Mouse (Mus musculus): ENCODE measurements around the gene Nr2e1. TPM values are rescaled to one million over a fixed set of nuclear protein-coding genes. Genes with fewer than 3 reads are reported as not detected.

Nr2e1 gene
- polyA plus RNA-seq, 1 experiment from 2014 or later, result not detected

DNA sequence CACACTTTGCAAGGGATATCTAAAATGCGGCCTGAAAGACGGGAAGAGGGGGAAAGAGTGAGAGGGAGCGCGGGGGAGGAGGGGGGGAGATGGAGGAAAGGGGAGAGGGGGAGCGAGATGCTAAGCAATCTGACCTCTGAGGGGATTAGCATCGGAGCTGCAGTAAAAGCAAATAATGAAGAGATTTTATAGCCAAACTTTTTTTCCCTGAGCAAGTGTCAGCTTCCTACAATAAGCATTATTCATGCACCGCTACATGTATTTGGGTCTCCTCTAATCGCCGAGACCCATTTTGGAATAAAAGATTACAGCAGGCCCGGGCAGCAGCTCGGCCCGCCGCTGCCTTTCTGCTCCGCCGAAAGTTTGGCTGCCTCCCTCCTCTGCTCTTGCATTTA lies 5.2 kb downstream of the Nr2e1 start:
- Histone ChIP-seq H3K9me3 (ENCODE audit: control insufficient read depth, low read length) (no peaks in the 10 kb centered on the region), H3K9ac (ENCODE audit: low read depth, low read length) (no peak overlapping the region), H3K36me3 (ENCODE audit: control insufficient read depth, insufficient read depth, low read length) (no peaks in the 10 kb centered on the region), H3K27me3 (ENCODE audit: control insufficient read depth, insufficient read depth, low read length) (peaks cover 98% of the 10 kb centered on the region), H3K27ac (ENCODE audit: low read depth, low read length) (no peak overlapping the region), H3K4me3 (ENCODE audit: low read length) (no peak overlapping the region), H3K4me1 (ENCODE audit: control insufficient read depth, insufficient read depth, low read length) (peaks cover 10% of the 10 kb centered on the region; the same call in 1 of the 2 replicates), H3K4me2 (replicated peaks; ENCODE audit: low read depth, low read length) (no peak overlapping the region)
- WGBS, result under 1% methylated on average over 15 of the region's 15 CpGs
- ATAC-seq (ENCODE audit: low FRiP score, low TSS enrichment), result no peak

DNA sequence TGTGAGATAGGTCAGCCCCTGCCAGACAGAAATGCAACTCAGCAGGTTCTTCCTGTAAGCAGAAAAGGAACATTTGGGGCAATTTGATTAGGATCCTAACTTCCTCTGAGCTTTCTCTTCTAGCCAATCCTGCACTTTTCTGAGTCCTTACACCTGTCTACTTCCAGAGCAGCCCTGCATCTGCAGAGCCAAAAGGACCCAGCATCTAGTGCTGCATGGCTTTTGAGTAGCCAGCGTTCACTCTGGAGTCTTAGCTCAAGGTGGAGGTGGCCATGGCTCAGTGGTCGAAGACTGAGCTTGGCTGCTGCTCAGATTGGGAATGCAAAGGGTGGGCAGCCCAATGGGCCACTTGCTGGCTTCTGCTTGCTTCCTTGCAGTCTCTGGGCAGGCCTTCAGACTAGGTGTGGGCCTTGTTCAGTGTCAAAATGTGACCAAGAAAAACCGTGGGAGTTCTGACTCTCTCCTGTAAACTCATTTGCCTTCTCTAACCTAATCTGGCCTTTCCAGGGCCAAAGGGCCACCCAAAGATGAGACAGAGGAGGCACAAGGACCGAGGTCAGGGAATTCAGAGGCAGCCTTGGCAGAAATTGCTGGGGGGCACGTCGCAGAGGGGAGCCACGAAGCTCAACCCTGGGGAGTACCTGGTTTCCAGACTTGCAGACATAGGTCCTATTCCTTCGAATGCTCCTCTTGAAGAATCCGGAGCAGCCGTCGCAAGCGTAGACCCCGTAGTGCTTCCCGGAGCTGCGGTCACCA lies 5.7 kb downstream of the Nr2e1 start:
- Histone ChIP-seq H3K4me2 (replicated peaks; ENCODE audit: low read depth, low read length) (no peak overlapping the region), H3K4me3 (ENCODE audit: low read length) (no peak overlapping the region), H3K4me1 (ENCODE audit: control insufficient read depth, insufficient read depth, low read length) (peaks cover 10% of the 10 kb centered on the region; the same call in 1 of the 2 replicates), H3K27me3 (ENCODE audit: control insufficient read depth, insufficient read depth, low read length) (peaks cover 98% of the 10 kb centered on the region), H3K9ac (ENCODE audit: low read depth, low read length) (no peak overlapping the region), H3K36me3 (ENCODE audit: control insufficient read depth, insufficient read depth, low read length) (no peaks in the 10 kb centered on the region), H3K9me3 (ENCODE audit: control insufficient read depth, low read length) (no peaks in the 10 kb centered on the region), H3K27ac (ENCODE audit: low read depth, low read length) (no peak overlapping the region)
- WGBS, result 2% methylated on average over 15 of the region's 15 CpGs
- ATAC-seq (ENCODE audit: low FRiP score, low TSS enrichment), result no peak

GRCm38 (mm10) chr10:42574639-42575038 lies 8.8 kb downstream of the Nr2e1 start:
- ATAC-seq (ENCODE audit: low FRiP score, low TSS enrichment), result no peak
- Histone ChIP-seq H3K4me3 (ENCODE audit: low read length) (no peak overlapping the region), H3K9ac (ENCODE audit: low read depth, low read length) (no peak overlapping the region), H3K4me2 (replicated peaks; ENCODE audit: low read depth, low read length) (no peak overlapping the region), H3K36me3 (ENCODE audit: control insufficient read depth, insufficient read depth, low read length) (no peaks in the 10 kb centered on the region), H3K27ac (ENCODE audit: low read depth, low read length) (no peak overlapping the region), H3K4me1 (ENCODE audit: control insufficient read depth, insufficient read depth, low read length) (no peaks in the 10 kb centered on the region), H3K9me3 (ENCODE audit: control insufficient read depth, low read length) (no peaks in the 10 kb centered on the region), H3K27me3 (ENCODE audit: control insufficient read depth, insufficient read depth, low read length) (peaks cover 96% of the 10 kb centered on the region)
- under 1% methylated on average over 10 of the region's 10 CpGs for WGBS

GRCm38 (mm10) chr10:42572971-42573370 lies 10.5 kb downstream of the Nr2e1 start:
- Histone ChIP-seq H3K27ac (ENCODE audit: low read depth, low read length) (no peak overlapping the region), H3K4me2 (replicated peaks; ENCODE audit: low read depth, low read length) (no peak overlapping the region), H3K9me3 (ENCODE audit: control insufficient read depth, low read length) (no peaks in the 10 kb centered on the region), H3K36me3 (ENCODE audit: control insufficient read depth, insufficient read depth, low read length) (no peaks in the 10 kb centered on the region), H3K27me3 (ENCODE audit: control insufficient read depth, insufficient read depth, low read length) (peaks cover 94% of the 10 kb centered on the region), H3K4me1 (ENCODE audit: control insufficient read depth, insufficient read depth, low read length) (no peaks in the 10 kb centered on the region), H3K9ac (ENCODE audit: low read depth, low read length) (no peak overlapping the region), H3K4me3 (ENCODE audit: low read length) (0 out of 2 replicates have a peak overlapping the region, but pooled peaks have one; percentile 1)
- 1% methylated on average over 15 of the region's 15 CpGs for WGBS
- no peak for ATAC-seq (ENCODE audit: low FRiP score, low TSS enrichment)

DNA sequence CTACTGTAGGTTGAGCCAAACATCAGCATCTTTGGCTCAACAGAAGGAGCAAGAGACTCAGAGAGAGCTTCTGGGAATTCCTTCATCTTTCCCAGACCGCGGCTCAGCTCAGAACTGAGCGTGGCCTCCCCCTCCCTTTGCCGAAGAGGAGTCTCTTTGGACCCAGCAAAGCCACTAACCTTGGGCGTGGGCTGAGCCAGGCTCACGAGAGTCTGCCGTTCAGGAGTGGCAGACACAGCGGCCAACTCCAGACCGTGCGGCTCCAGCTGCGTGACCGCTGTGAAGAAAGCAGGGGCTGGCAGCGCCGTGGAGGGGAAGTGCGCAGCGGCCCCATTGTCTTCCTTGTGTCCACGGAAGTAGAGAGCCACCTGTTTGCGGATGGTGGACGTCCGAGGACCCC lies 10.9 kb downstream of the Nr2e1 start:
- no peak for ATAC-seq (ENCODE audit: low FRiP score, low TSS enrichment)

GRCm38 (mm10) chr10:42562272-42562671 lies 21.2 kb downstream of the Nr2e1 start:
- Histone ChIP-seq H3K4me1 (ENCODE audit: control insufficient read depth, insufficient read depth, low read length) (no peaks in the 10 kb centered on the region), H3K27me3 (ENCODE audit: control insufficient read depth, insufficient read depth, low read length) (peaks cover 25% of the 10 kb centered on the region), H3K36me3 (ENCODE audit: control insufficient read depth, insufficient read depth, low read length) (no peaks in the 10 kb centered on the region), H3K4me2 (replicated peaks; ENCODE audit: low read depth, low read length) (no peak overlapping the region), H3K9ac (ENCODE audit: low read depth, low read length) (no peak overlapping the region), H3K27ac (ENCODE audit: low read depth, low read length) (no peak overlapping the region), H3K9me3 (ENCODE audit: control insufficient read depth, low read length) (no peaks in the 10 kb centered on the region), H3K4me3 (ENCODE audit: low read length) (no peak overlapping the region)
- under 1% methylated on average over 12 of the region's 12 CpGs for WGBS
- peak; percentile 49; the same call in 1 of the 2 replicates for ATAC-seq (ENCODE audit: low FRiP score, low TSS enrichment)

More for the DNA sequence above, 10.9 kb downstream of the Nr2e1 start:
- H3K4me2 ChIP-seq (replicated peaks; ENCODE audit: low read depth, low read length), result no peak overlapping the region
- H3K9me3 ChIP-seq (ENCODE audit: control insufficient read depth, low read length), result no peaks in the 10 kb centered on the region
- no peak overlapping the region for H3K27ac ChIP-seq (ENCODE audit: low read depth, low read length)
- H3K9ac ChIP-seq (ENCODE audit: low read depth, low read length), result no peak overlapping the region
- WGBS, result 1% methylated on average over 20 of the region's 20 CpGs
- peaks cover 93% of the 10 kb centered on the region for H3K27me3 ChIP-seq (ENCODE audit: control insufficient read depth, insufficient read depth, low read length)
- no peaks in the 10 kb centered on the region for H3K36me3 ChIP-seq (ENCODE audit: control insufficient read depth, insufficient read depth, low read length)
- no peaks in the 10 kb centered on the region for H3K4me1 ChIP-seq (ENCODE audit: control insufficient read depth, insufficient read depth, low read length)
- H3K4me3 ChIP-seq (ENCODE audit: low read length), result 0 out of 2 replicates have a peak overlapping the region, but pooled peaks have one; percentile 1

GRCm38 (mm10) chr10:42559581-42560200 lies 23.7 kb downstream of the Nr2e1 start:
- Histone ChIP-seq H3K9ac (ENCODE audit: low read depth, low read length) (no peak overlapping the region), H3K4me1 (ENCODE audit: control insufficient read depth, insufficient read depth, low read length) (no peaks in the 10 kb centered on the region), H3K36me3 (ENCODE audit: control insufficient read depth, insufficient read depth, low read length) (no peaks in the 10 kb centered on the region), H3K4me3 (ENCODE audit: low read length) (no peak overlapping the region), H3K9me3 (ENCODE audit: control insufficient read depth, low read length) (no peaks in the 10 kb centered on the region), H3K27me3 (ENCODE audit: control insufficient read depth, insufficient read depth, low read length) (peaks cover 7% of the 10 kb centered on the region), H3K27ac (ENCODE audit: low read depth, low read length) (no peak overlapping the region), H3K4me2 (replicated peaks; ENCODE audit: low read depth, low read length) (no peak overlapping the region)
- WGBS, result 78% methylated on average over 5 of the region's 5 CpGs
- no peak for ATAC-seq (ENCODE audit: low FRiP score, low TSS enrichment)

DNA sequence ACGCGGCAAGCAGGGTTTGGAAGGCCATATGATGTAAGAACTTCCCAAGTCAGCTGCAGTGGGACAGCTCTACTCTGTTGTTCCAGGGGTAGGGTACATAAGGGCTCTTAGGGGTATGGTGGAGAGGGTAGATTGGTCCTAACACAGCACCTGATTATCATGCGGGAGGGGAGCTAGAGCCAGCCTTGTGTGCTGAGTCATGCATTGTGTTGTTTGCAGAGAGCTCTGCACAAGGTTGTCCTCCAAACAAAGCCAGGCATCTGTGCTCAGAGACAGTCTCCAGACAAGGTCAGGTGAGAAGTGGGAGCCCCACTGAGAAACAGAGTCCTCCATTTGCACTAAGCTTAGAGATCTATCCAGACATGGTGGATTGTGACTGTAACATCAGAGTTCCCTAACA lies 36.9 kb downstream of the Nr2e1 start:
- Histone ChIP-seq H3K36me3 (ENCODE audit: control insufficient read depth, insufficient read depth, low read length) (no peaks in the 10 kb centered on the region), H3K9me3 (ENCODE audit: control insufficient read depth, low read length) (no peaks in the 10 kb centered on the region), H3K9ac (ENCODE audit: low read depth, low read length) (no peak overlapping the region), H3K4me1 (ENCODE audit: control insufficient read depth, insufficient read depth, low read length) (no peaks in the 10 kb centered on the region), H3K4me2 (replicated peaks; ENCODE audit: low read depth, low read length) (no peak overlapping the region), H3K27ac (ENCODE audit: low read depth, low read length) (no peak overlapping the region), H3K4me3 (ENCODE audit: low read length) (no peak overlapping the region), H3K27me3 (ENCODE audit: control insufficient read depth, insufficient read depth, low read length) (no peaks in the 10 kb centered on the region)
- WGBS, result 92% methylated on average over 3 of the region's 3 CpGs
- no peak for ATAC-seq (ENCODE audit: low FRiP score, low TSS enrichment)

Data from kidney, embryonic 14.5 days (tissue).